Mouse (Mus musculus): ENCODE data around the gene Hoxd12. TPM values are rescaled to one million over a fixed set of nuclear protein-coding genes. Genes with fewer than 3 reads are reported as not detected.

Gene Hoxd12
- polyA plus RNA-seq, 1 experiment from 2014 or later, result not detected

DNA sequence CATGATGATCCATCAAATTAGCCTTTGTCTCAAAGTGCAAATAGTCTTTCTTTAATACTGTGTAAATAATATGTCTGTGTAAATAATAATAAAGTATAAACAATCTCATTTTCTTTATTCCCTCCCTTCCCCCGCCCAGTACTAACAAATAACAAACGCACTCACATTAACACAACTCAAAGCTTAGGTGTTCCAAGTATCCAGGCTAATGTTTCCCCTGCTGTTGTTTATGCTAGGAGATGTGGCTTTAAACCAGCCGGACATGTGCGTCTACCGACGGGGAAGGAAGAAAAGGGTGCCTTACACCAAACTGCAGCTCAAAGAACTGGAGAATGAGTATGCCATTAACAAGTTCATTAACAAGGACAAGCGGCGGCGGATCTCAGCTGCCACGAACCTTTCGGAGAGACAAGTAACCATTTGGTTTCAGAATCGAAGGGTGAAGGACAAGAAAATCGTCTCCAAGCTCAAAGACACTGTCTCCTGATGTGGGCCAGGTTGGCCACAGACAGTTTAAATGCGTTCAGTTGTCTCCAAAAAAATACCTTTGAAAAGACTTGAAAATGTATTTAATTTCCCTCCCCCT lies 5.1 kb upstream of the Hoxd12 start:
- no peak overlapping the region for H3K27ac ChIP-seq (ENCODE audit: low read depth, low read length)
- no peak for ATAC-seq (ENCODE audit: low FRiP score)
- H3K36me3 ChIP-seq (ENCODE audit: control insufficient read depth, insufficient read depth, low read length), result no peaks in the 10 kb centered on the region
- no peaks in the 10 kb centered on the region for H3K9me3 ChIP-seq (ENCODE audit: control insufficient read depth, low read length)
- H3K4me3 ChIP-seq (ENCODE audit: low read depth, low read length), result no peak overlapping the region
- H3K4me1 ChIP-seq (ENCODE audit: control insufficient read depth, insufficient read depth, low read length), result peaks cover 8% of the 10 kb centered on the region; the same call in 1 of the 2 replicates
- H3K4me2 ChIP-seq, result no peak overlapping the region
- peak; percentile 95 for DNase-seq (ENCODE audit: low spot score, missing footprints)
- WGBS, result 2% methylated on average over 14 of the region's 14 CpGs
- H3K9ac ChIP-seq (ENCODE audit: low read length), result no peak overlapping the region
- peaks cover 95% of the 10 kb centered on the region for H3K27me3 ChIP-seq (ENCODE audit: control insufficient read depth, insufficient read depth, low read length)

DNA sequence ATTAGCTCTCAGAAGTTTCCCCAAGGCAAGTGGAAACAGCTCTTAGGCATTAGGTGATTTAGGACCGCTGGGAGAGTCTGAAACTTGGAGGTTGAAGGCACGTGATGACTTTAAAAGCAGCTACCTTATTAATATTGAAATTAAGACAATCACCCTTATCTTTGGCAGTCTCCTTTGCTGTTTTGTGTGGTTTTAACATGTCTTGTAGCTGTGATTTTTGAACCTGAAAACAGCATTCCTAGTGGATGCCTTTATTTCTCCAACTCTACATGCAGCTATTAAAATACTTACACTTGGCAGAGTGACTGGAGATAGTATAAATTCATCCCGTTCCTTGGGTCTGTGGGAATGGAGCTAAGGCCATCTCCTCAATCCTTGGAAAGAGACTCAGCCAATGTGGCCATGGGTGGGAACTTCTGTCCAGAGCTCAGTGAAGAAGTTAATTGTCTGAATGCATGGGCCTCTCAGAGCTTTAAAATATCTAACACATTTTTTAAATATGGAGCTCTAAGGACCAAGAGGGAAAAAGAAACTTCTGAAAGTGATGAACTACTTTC lies 4.1 kb upstream of the Hoxd12 start:
- 3% methylated on average over 3 of the region's 3 CpGs for WGBS
- no peak for ATAC-seq (ENCODE audit: low FRiP score)
- Histone ChIP-seq H3K4me3 (ENCODE audit: low read depth, low read length) (no peak overlapping the region), H3K9me3 (ENCODE audit: control insufficient read depth, low read length) (no peaks in the 10 kb centered on the region), H3K36me3 (ENCODE audit: control insufficient read depth, insufficient read depth, low read length) (no peaks in the 10 kb centered on the region), H3K4me1 (ENCODE audit: control insufficient read depth, insufficient read depth, low read length) (peaks cover 8% of the 10 kb centered on the region; the same call in 1 of the 2 replicates), H3K4me2 (no peak overlapping the region), H3K9ac (ENCODE audit: low read length) (no peak overlapping the region), H3K27me3 (ENCODE audit: control insufficient read depth, insufficient read depth, low read length) (peaks cover 96% of the 10 kb centered on the region), H3K27ac (ENCODE audit: low read depth, low read length) (no peak overlapping the region)
- peak; percentile 93 for DNase-seq (ENCODE audit: low spot score, missing footprints)

DNA sequence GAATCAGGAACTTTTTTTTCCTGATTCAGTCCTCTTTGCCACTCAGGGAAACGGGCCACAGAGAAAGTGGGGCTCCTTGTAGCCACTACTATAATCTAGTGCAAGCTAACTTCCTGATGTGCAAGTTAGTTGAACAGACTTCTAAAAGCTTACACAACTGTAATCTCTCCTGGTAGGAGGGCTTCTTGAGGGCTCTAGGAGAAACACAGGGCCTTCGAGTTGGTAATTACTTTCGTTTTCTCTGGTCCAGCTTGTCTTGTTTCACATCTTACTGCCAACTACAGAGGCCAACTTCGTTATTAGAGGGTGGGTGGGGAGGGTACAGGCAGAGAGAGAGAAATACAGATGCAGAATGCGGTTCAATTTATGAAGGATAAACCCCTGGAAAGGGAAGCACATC lies 3.0 kb upstream of the Hoxd12 start:
- Histone ChIP-seq H3K27me3 (ENCODE audit: control insufficient read depth, insufficient read depth, low read length) (peaks cover 97% of the 10 kb centered on the region), H3K4me1 (ENCODE audit: control insufficient read depth, insufficient read depth, low read length) (peaks cover 8% of the 10 kb centered on the region; the same call in 1 of the 2 replicates), H3K36me3 (ENCODE audit: control insufficient read depth, insufficient read depth, low read length) (no peaks in the 10 kb centered on the region), H3K4me2 (no peak overlapping the region), H3K9me3 (ENCODE audit: control insufficient read depth, low read length) (no peaks in the 10 kb centered on the region), H3K9ac (ENCODE audit: low read length) (no peak overlapping the region), H3K27ac (ENCODE audit: low read depth, low read length) (no peak overlapping the region), H3K4me3 (ENCODE audit: low read depth, low read length) (no peak overlapping the region)
- WGBS, result 6% methylated on average over 5 of the region's 5 CpGs
- ATAC-seq (ENCODE audit: low FRiP score), result no peak
- DNase-seq (ENCODE audit: low spot score, missing footprints), result peak; percentile 94

DNA sequence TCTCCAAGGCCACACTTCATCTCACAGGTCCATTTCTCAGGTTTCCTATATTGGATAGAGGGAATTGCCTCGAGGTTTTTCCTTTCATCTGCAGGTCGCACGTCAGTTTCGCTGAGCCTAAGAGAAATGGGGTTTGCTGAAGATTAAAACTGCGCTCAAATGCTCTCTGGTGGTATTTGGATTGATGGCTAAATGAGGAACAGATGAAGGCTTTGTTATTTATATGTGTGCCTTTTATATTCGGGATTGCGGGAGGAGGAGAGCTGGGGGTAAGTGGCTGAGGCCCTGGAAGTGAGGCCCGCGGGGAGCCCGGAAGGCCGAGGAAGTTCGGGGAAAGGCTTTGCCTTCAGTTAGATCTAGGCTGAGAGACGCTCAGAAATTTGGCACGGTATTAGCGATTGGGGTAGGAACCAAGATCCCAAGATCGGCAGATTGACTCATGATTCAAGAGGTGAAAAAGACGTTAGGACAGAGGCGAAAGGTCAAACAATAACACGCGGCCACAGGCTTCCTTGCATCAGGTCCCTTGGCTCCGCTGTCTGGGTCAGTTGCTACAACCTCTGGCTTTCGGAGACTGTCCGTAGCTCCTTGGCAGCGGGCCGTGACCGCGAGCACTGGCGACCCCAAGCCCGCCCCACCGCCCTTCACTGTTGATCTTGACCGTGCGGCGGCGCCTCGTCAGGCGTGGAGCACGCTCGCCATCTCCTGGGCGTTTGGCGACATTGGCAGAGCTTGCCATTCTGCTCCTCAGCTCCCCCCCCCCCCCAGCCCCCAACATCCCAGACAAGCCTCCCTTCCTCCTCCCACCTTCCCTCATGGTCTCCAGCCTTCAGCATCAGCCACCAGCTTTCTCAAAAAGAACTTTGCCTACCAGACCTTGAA lies 2.1 kb upstream of the Hoxd12 start:
- Histone ChIP-seq H3K9ac (ENCODE audit: low read length) (no peak overlapping the region), H3K36me3 (ENCODE audit: control insufficient read depth, insufficient read depth, low read length) (no peaks in the 10 kb centered on the region), H3K9me3 (ENCODE audit: control insufficient read depth, low read length) (no peaks in the 10 kb centered on the region), H3K27me3 (ENCODE audit: control insufficient read depth, insufficient read depth, low read length) (peaks cover 98% of the 10 kb centered on the region), H3K27ac (ENCODE audit: low read depth, low read length) (no peak overlapping the region), H3K4me3 (ENCODE audit: low read depth, low read length) (no peak overlapping the region; the same call in 1 of the 2 replicates), H3K4me2 (peak overlapping the region; percentile 7; the same call in 1 of the 2 replicates), H3K4me1 (ENCODE audit: control insufficient read depth, insufficient read depth, low read length) (peaks cover 8% of the 10 kb centered on the region; the same call in 1 of the 2 replicates)
- ATAC-seq (ENCODE audit: low FRiP score) (peak; percentile 71), DNase-seq (ENCODE audit: low spot score, missing footprints) (no peak)
- under 1% methylated on average over 40 of the region's 40 CpGs for WGBS

DNA sequence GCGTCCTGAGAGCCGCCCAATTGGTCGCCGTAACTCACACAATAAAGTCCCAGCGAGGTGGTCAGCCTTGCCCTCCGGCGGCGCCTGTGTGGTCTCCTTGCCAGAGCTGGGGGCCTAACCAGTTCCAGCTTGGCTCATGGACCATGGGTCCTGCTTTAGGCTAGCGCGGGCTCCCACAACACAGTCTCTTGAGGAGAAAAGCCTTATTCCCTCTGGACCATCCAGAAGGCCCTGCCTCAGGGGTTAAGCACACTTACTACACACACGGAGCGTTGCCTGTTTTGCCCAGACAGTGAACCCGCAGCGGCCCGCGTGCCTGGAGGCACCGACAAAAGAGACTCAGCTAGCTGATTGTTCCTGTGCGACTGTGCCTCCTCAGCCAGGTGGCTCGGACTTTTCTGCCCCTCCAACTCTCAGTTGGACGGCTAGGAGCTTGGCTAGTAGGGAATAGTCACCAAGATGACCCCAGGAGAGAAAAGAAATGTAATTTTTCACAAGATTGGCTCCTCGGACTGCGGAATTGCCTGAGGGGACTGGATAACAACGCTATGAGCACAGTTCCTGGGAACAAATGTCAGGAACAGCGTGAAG lies 883 bp upstream of the Hoxd12 start:
- Histone ChIP-seq H3K4me3 (ENCODE audit: low read depth, low read length) (no peak overlapping the region), H3K4me1 (ENCODE audit: control insufficient read depth, insufficient read depth, low read length) (no peaks in the 10 kb centered on the region), H3K27me3 (ENCODE audit: control insufficient read depth, insufficient read depth, low read length) (peaks cover 98% of the 10 kb centered on the region), H3K36me3 (ENCODE audit: control insufficient read depth, insufficient read depth, low read length) (no peaks in the 10 kb centered on the region), H3K9ac (ENCODE audit: low read length) (no peak overlapping the region), H3K9me3 (ENCODE audit: control insufficient read depth, low read length) (no peaks in the 10 kb centered on the region), H3K4me2 (no peak overlapping the region), H3K27ac (ENCODE audit: low read depth, low read length) (no peak overlapping the region)
- 1% methylated on average over 24 of the region's 24 CpGs for WGBS
- ATAC-seq (ENCODE audit: low FRiP score) (no peak), DNase-seq (ENCODE audit: low spot score, missing footprints) (no peak)

DNA sequence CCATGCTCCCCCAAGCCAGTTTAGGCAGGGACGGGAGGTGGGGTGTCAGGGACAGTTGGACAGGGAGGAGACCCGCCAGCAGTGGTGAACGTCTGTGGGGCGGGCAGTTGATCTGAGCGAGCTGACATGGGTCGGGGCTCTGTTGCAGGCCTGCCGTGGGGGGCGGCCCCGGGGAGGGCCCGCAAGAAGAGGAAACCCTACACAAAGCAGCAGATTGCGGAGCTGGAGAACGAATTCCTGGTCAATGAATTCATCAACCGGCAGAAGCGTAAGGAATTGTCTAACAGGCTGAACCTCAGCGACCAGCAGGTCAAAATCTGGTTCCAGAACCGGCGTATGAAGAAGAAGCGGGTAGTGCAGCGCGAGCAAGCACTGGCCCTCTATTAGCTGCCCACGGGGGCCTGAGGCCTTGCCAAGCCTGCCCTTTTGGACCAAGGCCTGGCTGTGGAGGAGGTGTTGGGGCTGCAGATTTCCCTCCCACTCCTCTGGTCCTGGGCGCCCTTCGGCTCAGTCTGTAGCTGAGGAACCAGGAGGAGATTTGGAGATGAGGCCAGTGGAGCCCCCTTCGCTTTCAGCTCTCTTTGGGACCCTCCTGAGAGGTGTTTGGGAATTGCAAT lies 961 bp downstream of the Hoxd12 start:
- WGBS, result 3% methylated on average over 24 of the region's 24 CpGs
- Histone ChIP-seq H3K9me3 (ENCODE audit: control insufficient read depth, low read length) (no peaks in the 10 kb centered on the region), H3K36me3 (ENCODE audit: control insufficient read depth, insufficient read depth, low read length) (no peaks in the 10 kb centered on the region), H3K27ac (ENCODE audit: low read depth, low read length) (no peak overlapping the region), H3K27me3 (ENCODE audit: control insufficient read depth, insufficient read depth, low read length) (peaks cover 100% of the 10 kb centered on the region), H3K9ac (ENCODE audit: low read length) (no peak overlapping the region), H3K4me3 (ENCODE audit: low read depth, low read length) (no peak overlapping the region), H3K4me2 (no peak overlapping the region), H3K4me1 (ENCODE audit: control insufficient read depth, insufficient read depth, low read length) (no peaks in the 10 kb centered on the region)
- DNase-seq (ENCODE audit: low spot score, missing footprints), result no peak
- ATAC-seq (ENCODE audit: low FRiP score), result no peak

DNA sequence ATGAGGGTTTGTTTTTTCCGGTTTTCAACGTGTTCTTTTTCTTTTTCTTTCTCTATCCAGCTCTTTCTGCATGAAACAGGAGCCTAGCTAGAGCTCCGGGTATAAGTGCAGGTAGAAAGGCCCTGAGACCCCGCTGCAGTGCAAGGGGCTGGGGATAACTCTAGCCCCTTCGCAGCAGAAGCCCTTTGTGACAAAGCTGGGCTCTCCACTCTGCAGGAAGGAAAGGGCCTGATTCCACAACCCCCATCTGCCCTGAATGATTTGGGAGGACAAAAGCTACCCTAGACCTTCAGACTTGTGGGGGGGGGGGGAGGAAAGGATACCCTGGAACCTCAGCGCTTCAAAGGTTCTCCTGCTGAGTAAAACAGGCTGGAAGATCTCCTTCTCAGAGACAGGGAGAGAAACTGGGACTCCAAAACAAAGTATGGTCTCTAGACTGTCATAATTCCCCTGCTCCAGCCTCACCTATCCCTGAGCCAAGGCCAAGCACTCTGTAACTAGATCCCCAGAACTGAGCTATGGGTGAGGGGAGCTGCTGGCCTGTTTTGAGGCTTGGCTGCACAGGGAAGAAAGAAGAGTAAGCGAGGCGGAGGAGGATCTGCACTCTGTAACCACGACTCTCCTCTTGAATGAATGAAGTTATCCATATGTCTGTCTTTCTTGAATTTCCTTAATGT lies 1.7 kb downstream of the Hoxd12 start:
- Histone ChIP-seq H3K9ac (ENCODE audit: low read length) (no peak overlapping the region), H3K4me3 (ENCODE audit: low read depth, low read length) (no peak overlapping the region), H3K4me1 (ENCODE audit: control insufficient read depth, insufficient read depth, low read length) (no peaks in the 10 kb centered on the region), H3K27ac (ENCODE audit: low read depth, low read length) (no peak overlapping the region), H3K36me3 (ENCODE audit: control insufficient read depth, insufficient read depth, low read length) (no peaks in the 10 kb centered on the region), H3K4me2 (no peak overlapping the region), H3K9me3 (ENCODE audit: control insufficient read depth, low read length) (no peaks in the 10 kb centered on the region), H3K27me3 (ENCODE audit: control insufficient read depth, insufficient read depth, low read length) (peaks cover 100% of the 10 kb centered on the region)
- no peak for ATAC-seq (ENCODE audit: low FRiP score)
- 2% methylated on average over 9 of the region's 9 CpGs for WGBS
- DNase-seq (ENCODE audit: low spot score, missing footprints), result no peak

DNA sequence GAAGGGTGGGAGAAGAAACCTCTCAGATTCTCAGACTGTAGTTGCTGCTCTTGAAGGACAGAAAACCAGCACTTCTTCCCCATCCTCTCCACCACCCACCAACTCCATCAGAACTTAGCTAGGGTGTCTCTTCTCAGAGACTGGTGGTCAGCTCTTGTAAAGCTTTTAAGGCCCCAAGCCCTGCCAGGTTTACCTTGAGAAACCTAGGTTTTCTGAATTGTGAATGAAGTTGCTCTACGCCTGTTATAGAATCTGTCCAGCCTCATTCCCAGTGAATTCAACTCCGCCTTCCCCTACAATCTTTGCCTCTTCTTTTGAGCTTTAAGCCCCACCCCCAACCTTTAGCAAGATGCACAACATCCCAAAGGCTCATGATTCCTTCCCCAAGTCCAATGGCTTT lies 2.3 kb downstream of the Hoxd12 start:
- DNase-seq (ENCODE audit: low spot score, missing footprints) (no peak), ATAC-seq (ENCODE audit: low FRiP score) (no peak)
- 0 out of 2 replicates have a peak, but pooled peaks cover 4% of the 10 kb centered on the region for H3K4me1 ChIP-seq (ENCODE audit: control insufficient read depth, insufficient read depth, low read length)
- no peak overlapping the region for H3K4me3 ChIP-seq (ENCODE audit: low read depth, low read length)
- H3K27me3 ChIP-seq (ENCODE audit: control insufficient read depth, insufficient read depth, low read length), result peaks cover 100% of the 10 kb centered on the region
- no peaks in the 10 kb centered on the region for H3K9me3 ChIP-seq (ENCODE audit: control insufficient read depth, low read length)
- WGBS, result 16% methylated on average over 2 of the region's 2 CpGs
- no peak overlapping the region for H3K27ac ChIP-seq (ENCODE audit: low read depth, low read length)
- H3K9ac ChIP-seq (ENCODE audit: low read length), result no peak overlapping the region
- H3K4me2 ChIP-seq, result no peak overlapping the region
- no peaks in the 10 kb centered on the region for H3K36me3 ChIP-seq (ENCODE audit: control insufficient read depth, insufficient read depth, low read length)
